Mouse (Mus musculus) midbrain, embryonic 16.5 days (tissue): ENCODE results near the gene Rnf152. TPM values are rescaled to one million over a fixed set of nuclear protein-coding genes. Genes with fewer than 3 reads are reported as not detected.

ENCODE experiments used
- ATAC-seq: fragments of 200-750 bp; cut with Nextera tagmentation; 2 replicates; pipeline ENCODE4 v1.8.0; 2017; ENCODE audit warnings: moderate TSS enrichment
- H3K27ac ChIP-seq: fragments of 300-500 bp; sonication (generic); 2 replicates; pipeline ENCODE4 v1.5.1; 2014; ENCODE audit warnings: mild to moderate bottlenecking, low read length, mixed read lengths
- H3K27me3 ChIP-seq: fragments of 300-500 bp; sonication (generic); 2 replicates; pipeline ENCODE4 v1.6.1; 2014; ENCODE audit warnings: low read depth, low read length, mixed read lengths; ENCODE audit not compliant: control insufficient read depth, insufficient read depth
- H3K36me3 ChIP-seq: fragments of 300-500 bp; sonication (generic); 2 replicates; pipeline ENCODE4 v1.6.1; 2014; ENCODE audit warnings: mild to moderate bottlenecking, low read length, moderate library complexity, mixed read lengths; ENCODE audit not compliant: control insufficient read depth, insufficient read depth
- H3K4me1 ChIP-seq: fragments of 300-500 bp; sonication (generic); 2 replicates; pipeline ENCODE4 v1.6.1; 2014; ENCODE audit warnings: mild to moderate bottlenecking, low read length, mixed read lengths; ENCODE audit not compliant: control insufficient read depth, insufficient read depth
- H3K4me2 ChIP-seq: fragments of 300-500 bp; sonication (generic); 2 replicates; pipeline ENCODE4 v1.6.1; 2014; ENCODE audit warnings: mild to moderate bottlenecking, low read length, mixed read lengths
- H3K4me3 ChIP-seq: fragments of 300-500 bp; sonication (generic); 2 replicates; pipeline ENCODE4 v1.5.1; 2014; ENCODE audit warnings: low read depth, mild to moderate bottlenecking, low read length, moderate library complexity, mixed read lengths
- H3K9ac ChIP-seq: fragments of 300-500 bp; sonication (generic); 2 replicates; pipeline ENCODE4 v1.6.1; 2014; ENCODE audit warnings: low read depth, low read length, mixed read lengths
- H3K9me3 ChIP-seq: fragments of 300-500 bp; sonication (generic); replicated peaks from 2 replicates; pipeline ENCODE4 v1.6.1; 2014; ENCODE audit warnings: mild to moderate bottlenecking, low read length, mixed read lengths; ENCODE audit not compliant: control insufficient read depth, poor library complexity, severe bottlenecking
- WGBS: fragments of 180-500 bp; shearing (Covaris S2); extraction: QIAGEN DNeasy Blood & Tissue Kit; methylation state at CpG from one replicate; pipeline ENCODE4 v1.1.7; 2014; 5-methylcytosine and 5-hydroxymethylcytosine counted together
- polyA plus RNA-seq: library from polyadenylated mRNA; unstranded; fragments of >200 nt; fragmentation: Nextera tagmentation; extraction: Ambion mirVana; gene quantifications from 2 replicates; pipeline ENCODE4 v1.2.1, GENCODE M21; 2015

The Rnf152 gene
- polyA plus RNA-seq = 26.7 and 29.6 TPM in 2 replicates

GRCm38 (mm10) chr1:105356291-105357011 is at the start of gene Rnf152:
Rnf152 (minus strand) TSS chr1:105356710.
- Histone ChIP-seq H3K27me3 (no peaks in the 10 kb centered on the region), H3K27ac (peak within 1 kb of the TSS; percentile 87), H3K4me2 (peak within 1 kb of the TSS; percentile 76), H3K9me3 (no peaks in the 10 kb centered on the region), H3K4me3 (peak within 1 kb of the TSS; percentile 78), H3K9ac (peak within 1 kb of the TSS; percentile 89), H3K4me1 (peaks cover 11% of the 10 kb centered on the region), H3K36me3 (no peaks in the 10 kb centered on the region)
- peak; percentile 85 for ATAC-seq
- WGBS = 0% methylated on average over 56 of the region's 58 CpGs

GRCm38 (mm10) chr1:105402853-105403252 is 46.3 kb upstream of the Rnf152 start:
- no peak overlapping the region for H3K9ac ChIP-seq
- no peaks in the 10 kb centered on the region for H3K4me1 ChIP-seq
- no peak overlapping the region for H3K27ac ChIP-seq
- H3K27me3 ChIP-seq = no peaks in the 10 kb centered on the region
- 65% methylated on average over 1 of the region's 1 CpGs for WGBS
- no peak overlapping the region for H3K4me3 ChIP-seq
- ATAC-seq = no peak
- no peaks in the 10 kb centered on the region for H3K9me3 ChIP-seq
- no peak overlapping the region for H3K4me2 ChIP-seq
- H3K36me3 ChIP-seq = no peaks in the 10 kb centered on the region

GRCm38 (mm10) chr1:105384141-105384937 is 27.8 kb upstream of the Rnf152 start:
- H3K4me2 ChIP-seq = no peak overlapping the region
- H3K27ac ChIP-seq = no peak overlapping the region
- H3K9ac ChIP-seq = no peak overlapping the region
- no peaks in the 10 kb centered on the region for H3K36me3 ChIP-seq
- H3K4me1 ChIP-seq = no peaks in the 10 kb centered on the region
- no peak for ATAC-seq
- H3K27me3 ChIP-seq = no peaks in the 10 kb centered on the region
- H3K9me3 ChIP-seq = no peaks in the 10 kb centered on the region
- WGBS = 86% methylated on average over 4 of the region's 4 CpGs
- no peak overlapping the region for H3K4me3 ChIP-seq

- H3K4me2 ChIP-seq = no peak overlapping the region
- H3K27me3 ChIP-seq = no peaks in the 10 kb centered on the region
- no peak overlapping the region for H3K9ac ChIP-seq
- no peak for ATAC-seq
- H3K4me1 ChIP-seq = no peaks in the 10 kb centered on the region
- H3K9me3 ChIP-seq = no peaks in the 10 kb centered on the region
- H3K36me3 ChIP-seq = no peaks in the 10 kb centered on the region
- no peak overlapping the region for H3K4me3 ChIP-seq
- H3K27ac ChIP-seq = no peak overlapping the region
These were observed 21.0 kb upstream of the Rnf152 start for GRCm38 (mm10) chr1:105377546-105377945.

GRCm38 (mm10) chr1:105374618-105375017 is 18.1 kb upstream of the Rnf152 start:
- Histone ChIP-seq H3K36me3 (no peaks in the 10 kb centered on the region), H3K9me3 (no peaks in the 10 kb centered on the region), H3K9ac (no peak overlapping the region), H3K27ac (no peak overlapping the region), H3K4me1 (no peaks in the 10 kb centered on the region), H3K4me2 (no peak overlapping the region), H3K27me3 (no peaks in the 10 kb centered on the region), H3K4me3 (no peak overlapping the region)
- ATAC-seq = no peak
- 82% methylated on average over 4 of the region's 4 CpGs for WGBS

- no peak for ATAC-seq
- Histone ChIP-seq H3K4me1 (peaks cover 3% of the 10 kb centered on the region; the same call in 1 of the 2 replicates), H3K9ac (no peak overlapping the region), H3K27ac (no peak overlapping the region), H3K4me2 (no peak overlapping the region), H3K27me3 (no peaks in the 10 kb centered on the region), H3K36me3 (no peaks in the 10 kb centered on the region), H3K9me3 (no peaks in the 10 kb centered on the region), H3K4me3 (no peak overlapping the region)
These were observed 6.2 kb upstream of the Rnf152 start for GRCm38 (mm10) chr1:105362701-105363100.

GRCm38 (mm10) chr1:105358896-105359295 is 2.4 kb upstream of the Rnf152 start:
- H3K36me3 ChIP-seq = no peaks in the 10 kb centered on the region

GRCm38 (mm10) chr1:105355910-105356290 is 610 bp downstream of the Rnf152 start:
- 0% methylated on average over 18 of the region's 23 CpGs for WGBS
- Histone ChIP-seq H3K27me3 (no peaks in the 10 kb centered on the region), H3K4me3 (peak overlapping the region; percentile 78), H3K4me1 (peaks cover 11% of the 10 kb centered on the region), H3K36me3 (no peaks in the 10 kb centered on the region), H3K9me3 (no peaks in the 10 kb centered on the region), H3K9ac (peak overlapping the region; percentile 89), H3K4me2 (peak overlapping the region; percentile 76), H3K27ac (peak overlapping the region; percentile 87)
- ATAC-seq = peak; percentile 55

More at GRCm38 (mm10) chr1:105358896-105359295, 2.4 kb upstream of the Rnf152 start:
- Histone ChIP-seq H3K4me3 (no peak overlapping the region), H3K4me2 (no peak overlapping the region), H3K9me3 (no peaks in the 10 kb centered on the region), H3K9ac (no peak overlapping the region), H3K27ac (no peak overlapping the region), H3K4me1 (peaks cover 8% of the 10 kb centered on the region), H3K27me3 (no peaks in the 10 kb centered on the region)
- no peak for ATAC-seq
- WGBS = 43% methylated on average over 4 of the region's 4 CpGs
